Mouse (Mus musculus): Measurements from ENCODE around the gene Cd6. TPM values are rescaled to one million over a fixed set of nuclear protein-coding genes. Genes with fewer than 3 reads are reported as not detected.

Gene Cd6
- polyA plus RNA-seq, 1 experiment from 2014 or later = not detected

GRCm38 (mm10) chr19:10739916-10740315, 89.9 kb downstream of the Cd6 start:
- ATAC-seq = no peak
- Histone ChIP-seq H3K4me3 (ENCODE audit: low read depth, low read length) (no peak overlapping the region), H3K4me1 (ENCODE audit: control insufficient read depth, insufficient read depth, low read length) (no peaks in the 10 kb centered on the region), H3K27ac (ENCODE audit: low read length) (no peak overlapping the region), H3K4me2 (ENCODE audit: low read length) (no peak overlapping the region), H3K27me3 (ENCODE audit: control insufficient read depth, insufficient read depth, low read depth, low read length) (no peaks in the 10 kb centered on the region), H3K36me3 (ENCODE audit: control insufficient read depth, insufficient read depth, low read length) (no peaks in the 10 kb centered on the region), H3K9me3 (replicated peaks; ENCODE audit: control insufficient read depth, low read length, poor library complexity, severe bottlenecking) (no peaks in the 10 kb centered on the region), H3K9ac (ENCODE audit: low read depth, low read length) (no peak overlapping the region)
- 95% methylated on average over 4 of the region's 4 CpGs for WGBS

Other genes with a start within 250 kb of the Cd6 start
- gene Ddb1, start 224.7 kb downstream of the Cd6 start, polyA plus RNA-seq (2015; fragmentation: Nextera tagmentation; extraction: Ambion mirVana) = 218 and 234 TPM in 2 replicates
- 24.6 and 25.4 TPM in 2 replicates for gene Tkfc, start 224.4 kb downstream of the Cd6 start, polyA plus RNA-seq (2015; fragmentation: Nextera tagmentation; extraction: Ambion mirVana)
- gene Vwce, start 195.8 kb downstream of the Cd6 start, polyA plus RNA-seq (2015; fragmentation: Nextera tagmentation; extraction: Ambion mirVana) = 1.1 and 2.0 TPM in 2 replicates
- gene Pga5, start 152.0 kb downstream of the Cd6 start, polyA plus RNA-seq (2015; fragmentation: Nextera tagmentation; extraction: Ambion mirVana) = not detected in 2 replicates
- 28.6 and 31.2 TPM in 2 replicates for gene Vps37c, start 141.3 kb downstream of the Cd6 start, polyA plus RNA-seq (2015; fragmentation: Nextera tagmentation; extraction: Ambion mirVana)
- 0.48 and 0.78 TPM in 2 replicates for gene Cd5, start 91.1 kb downstream of the Cd6 start, polyA plus RNA-seq (2015; fragmentation: Nextera tagmentation; extraction: Ambion mirVana)
- 0.27 and 0.30 TPM in 2 replicates for gene Slc15a3, start 9.7 kb upstream of the Cd6 start, polyA plus RNA-seq (2015; fragmentation: Nextera tagmentation; extraction: Ambion mirVana)
- gene Tmem132a, start 39.9 kb upstream of the Cd6 start, polyA plus RNA-seq (2015; fragmentation: Nextera tagmentation; extraction: Ambion mirVana) = 242 and 267 TPM in 2 replicates
- gene Tmem109, start 51.9 kb upstream of the Cd6 start, polyA plus RNA-seq (2015; fragmentation: Nextera tagmentation; extraction: Ambion mirVana) = 47.0 TPM in 2 replicates
- 38.9 and 40.1 TPM in 2 replicates for gene Prpf19, start 65.2 kb upstream of the Cd6 start, polyA plus RNA-seq (2015; fragmentation: Nextera tagmentation; extraction: Ambion mirVana)
- 0.58 and 0.89 TPM in 2 replicates for gene Zp1, start 90.6 kb upstream of the Cd6 start, polyA plus RNA-seq (2015; fragmentation: Nextera tagmentation; extraction: Ambion mirVana)
- 0.09 and 0.14 TPM in 2 replicates for gene Ptgdr2, start 107.1 kb upstream of the Cd6 start, polyA plus RNA-seq (2015; fragmentation: Nextera tagmentation; extraction: Ambion mirVana)
- gene Ccdc86, start 119.2 kb upstream of the Cd6 start, polyA plus RNA-seq (2015; fragmentation: Nextera tagmentation; extraction: Ambion mirVana) = 12.8 and 13.5 TPM in 2 replicates
- gene Ms4a10, start 144.6 kb upstream of the Cd6 start, polyA plus RNA-seq (2015; fragmentation: Nextera tagmentation; extraction: Ambion mirVana) = not detected in 2 replicates
- gene Ms4a15, start 163.2 kb upstream of the Cd6 start, polyA plus RNA-seq (2015; fragmentation: Nextera tagmentation; extraction: Ambion mirVana) = not detected in 2 replicates
- gene Ms4a18, start 188.0 kb upstream of the Cd6 start, polyA plus RNA-seq (2015; fragmentation: Nextera tagmentation; extraction: Ambion mirVana) = not detected in 2 replicates